Mouse (Mus musculus) bone marrow macrophage, adult 2 months (primary cell): Measurements from ENCODE around the gene Znrf4.

ENCODE experiments used
- CTCF ChIP-seq: IDR thresholded peaks from 2 replicates; pipeline ENCODE4 v1.5.1; 2012; ENCODE audit warnings: low read depth, mild to moderate bottlenecking, low read length, moderate library complexity
- POLR2A ChIP-seq: IDR thresholded peaks from 2 replicates; pipeline ENCODE4 v1.6.1; 2012; ENCODE audit warnings: mild to moderate bottlenecking, low read depth, low read length, borderline replicate concordance

GRCm38 (mm10) chr17:56545945-56546344 lies 33.7 kb upstream of the Znrf4 start:
- TF ChIP-seq POLR2A, result no peak
- no peak for TF ChIP-seq CTCF
